Comparison of ENCODE assay signal across 9 mouse cellular contexts in genomic region chr11:106159216-106159920, GRCm38 (mm10). TPM values are rescaled to one million over a fixed set of nuclear protein-coding genes. Genes with fewer than 3 reads are reported as not detected.
DNase-seq lines count a peak whose midpoint lies in the region; ATAC-seq and TF ChIP-seq lines count a peak whose summit lies in the region.
"Had no signal": no experiment of that assay in that cellular context is flagged by ENCODE, and none has a peak within 500 bp of the region (broad histone marks: within the 10 kb centered on the region; RNA-seq: fewer than 3 reads in every experiment).

No protein-coding gene starts in this region.

- peak overlapping the region; percentile 85 for H3K4me3 ChIP-seq in E14TG2a.4 (replicated peaks; ENCODE audit: low read length)
- H3K4me3 ChIP-seq in heart, embryonic 16.5 days (ENCODE audit: low read length), result peak overlapping the region; percentile 73

- peak; percentile 45 for ATAC-seq in common myeloid progenitor, adult 5-6 weeks (replicated peaks; ENCODE audit: low read depth, poor library complexity, severe bottlenecking)
- peak; percentile 35 for ATAC-seq in heart, embryonic 16.5 days (replicated peaks; ENCODE audit: extremely low read depth, insufficient read depth, low FRiP score)
- no peak for ATAC-seq in frontal cortex, adult (ENCODE audit: low TSS enrichment)

- H3K4me1 ChIP-seq in E14TG2a.4 (replicated peaks; ENCODE audit: low read depth, low read length), result peaks cover 37% of the 10 kb centered on the region
- peaks cover 16% of the 10 kb centered on the region for H3K4me1 ChIP-seq in heart, embryonic 16.5 days (ENCODE audit: control insufficient read depth, insufficient read depth, low read length)

- WGBS in heart, embryonic 16.5 days, result under 1% methylated on average over 25 of the region's 25 CpGs

- H3K27ac ChIP-seq in heart, embryonic 16.5 days (ENCODE audit: low read length), result peak overlapping the region; percentile 92

- H3K9ac ChIP-seq in heart, embryonic 16.5 days (ENCODE audit: low read length), result peak overlapping the region; percentile 92

- TF ChIP-seq CTCF in E14TG2a.4 (conservative IDR thresholded peaks at IDR 0.05; ENCODE audit: low read length), result no peak

- peak overlapping the region; percentile 89 for H3K4me2 ChIP-seq in heart, embryonic 16.5 days (ENCODE audit: low read depth, low read length)

- no peaks in the 10 kb centered on the region for H3K9me3 ChIP-seq in E14TG2a.4 (ENCODE audit: low read length)
- H3K9me3 ChIP-seq in heart, embryonic 16.5 days (replicated peaks; ENCODE audit: control insufficient read depth, low read length), result no peaks in the 10 kb centered on the region

- DNase-seq in 3134 (ENCODE audit: extremely low read depth, insufficient read length, low spot score), result peak; percentile 58
- DNase-seq in kidney, postnatal 10 days, result peak; percentile 65
- DNase-seq in lung, postnatal 10 days, result peak; percentile 87
- peak; percentile 41 for DNase-seq in right cerebral cortex, postnatal 4 days

- H3K36me3 ChIP-seq in E14TG2a.4 (ENCODE audit: insufficient read depth, low read length), result peaks cover 53% of the 10 kb centered on the region
- peaks cover 22% of the 10 kb centered on the region for H3K36me3 ChIP-seq in heart, embryonic 16.5 days (ENCODE audit: control insufficient read depth, insufficient read depth)

- peaks cover 39% of the 10 kb centered on the region for H3K27me3 ChIP-seq in E14TG2a.4 (ENCODE audit: insufficient read depth, low read length)
- no peaks in the 10 kb centered on the region for H3K27me3 ChIP-seq in heart, embryonic 16.5 days (ENCODE audit: control insufficient read depth, insufficient read depth, low read length)

RNA-seq across cellular contexts. Expression of gene Gm10840, which starts 1.3 kb away (rescaled TPM):
- total RNA-seq in common myeloid progenitor, adult 5-6 weeks (2017), result not detected in 2 replicates
- not detected in 2 replicates for polyA plus RNA-seq in heart, embryonic 16.5 days (2015; fragmentation: Nextera tagmentation; extraction: Ambion mirVana)
- total RNA-seq: gastrocnemius, postnatal 4 days had no signal

RNA-seq across cellular contexts. Expression of gene Limd2, which starts 1.3 kb away (rescaled TPM):
- 22.7 and 26.6 TPM in 2 replicates for total RNA-seq in common myeloid progenitor, adult 5-6 weeks (2017)
- polyA plus RNA-seq in heart, embryonic 16.5 days (2015; fragmentation: Nextera tagmentation; extraction: Ambion mirVana), result 95.5 and 107 TPM in 2 replicates

RNA-seq across cellular contexts. Expression of gene Strada, which starts 42.6 kb away (rescaled TPM):
- 22.1 and 25.4 TPM in 2 replicates for total RNA-seq in common myeloid progenitor, adult 5-6 weeks (2017)
- polyA plus RNA-seq in heart, embryonic 16.5 days (2015; fragmentation: Nextera tagmentation; extraction: Ambion mirVana), result 17.5 and 21.9 TPM in 2 replicates

RNA-seq across cellular contexts. Expression of gene Ccdc47, which starts 56.8 kb away (rescaled TPM):
- total RNA-seq in common myeloid progenitor, adult 5-6 weeks (2017), result 170 and 212 TPM in 2 replicates
- polyA plus RNA-seq in heart, embryonic 16.5 days (2015; fragmentation: Nextera tagmentation; extraction: Ambion mirVana), result 101 and 110 TPM in 2 replicates

RNA-seq across cellular contexts. Expression of gene Ddx42, which starts 57.4 kb away (rescaled TPM):
- 86.2 and 103 TPM in 2 replicates for total RNA-seq in common myeloid progenitor, adult 5-6 weeks (2017)
- polyA plus RNA-seq in heart, embryonic 16.5 days (2015; fragmentation: Nextera tagmentation; extraction: Ambion mirVana), result 46.5 and 47.2 TPM in 2 replicates
